Mouse (Mus musculus): ENCODE data around the gene Hivep2. TPM values are rescaled to one million over a fixed set of nuclear protein-coding genes. Genes with fewer than 3 reads are reported as not detected.

The Hivep2 gene
- polyA plus RNA-seq (2017; shearing (Covaris generic)): 69.9 TPM

GRCm38 (mm10) chr10:13965974-13966829 is at the start of gene Hivep2:
Hivep2 (plus strand) TSS chr10:13966075.

Other genes starting within 250 kb of the Hivep2 start
- 19.0 TPM for gene Aig1, start 97.1 kb upstream of the Hivep2 start, polyA plus RNA-seq (2017; shearing (Covaris generic))